Mouse (Mus musculus) urinary bladder, postnatal 36 days (tissue): ENCODE results near the gene Mettl6.

Experiments used
- DNase-seq, 2 experiments: peaks; one replicate each; pipeline ENCODE4 v3.0.0; 2022; ENCODE audit warnings: low spot score in 2 of 2, mixed read lengths in 1 of 2

Mettl6 gene

DNA sequence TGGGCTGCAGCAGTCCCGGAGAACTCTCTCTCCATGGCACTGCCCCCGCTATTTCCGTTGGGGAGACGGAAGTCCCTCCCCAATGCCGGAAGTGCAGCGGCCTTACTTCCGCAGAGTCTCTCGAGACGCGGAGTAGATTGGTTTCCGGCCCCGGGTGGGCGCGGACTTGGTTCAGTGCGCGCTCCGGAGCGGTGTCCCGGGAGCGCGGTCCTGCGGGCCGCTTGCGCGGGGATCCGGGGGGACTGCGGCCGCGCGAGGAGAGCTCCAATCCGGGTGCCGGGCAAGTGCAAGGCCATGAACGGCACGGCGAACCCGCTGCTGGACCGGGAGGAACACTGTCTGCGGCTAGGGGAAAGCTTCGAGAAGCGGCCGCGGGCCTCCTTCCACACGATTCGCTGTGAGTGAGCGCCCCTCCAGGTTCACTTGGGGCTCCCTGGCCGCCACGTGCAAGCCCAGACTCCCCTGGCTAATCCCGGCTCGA, at the start of gene Mettl6:
TSS of gene Mettl6 (minus strand) at position 66 of the 481 bp plus-strand sequence.
- DNase-seq: peak; percentile 89 to 92

GRCm38 (mm10) chr14:31543885-31544442, 49.1 kb upstream of the Mettl6 start:
- DNase-seq: no peak

DNA sequence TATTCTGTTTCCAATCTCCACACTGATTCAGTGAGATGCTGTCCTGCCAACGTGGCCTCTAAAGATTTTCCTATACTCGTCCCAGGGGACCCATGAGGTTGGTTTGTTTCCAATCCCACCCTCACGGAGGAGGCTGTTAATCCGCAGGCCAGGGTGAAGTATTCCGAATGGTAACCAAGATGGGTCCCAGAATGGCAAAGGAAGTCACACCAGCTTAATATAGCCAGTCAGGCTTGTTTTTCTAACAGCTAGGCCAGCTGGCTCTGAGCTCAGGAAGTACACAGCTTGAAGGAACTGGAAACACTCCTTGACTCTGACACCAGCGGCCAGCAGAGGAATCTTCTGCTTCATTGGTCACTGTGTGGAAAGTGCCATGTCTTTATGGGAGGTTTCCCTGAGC, 42.5 kb upstream of the Mettl6 start:
- DNase-seq: no peak

- DNase-seq: no peak
Observed at GRCm38 (mm10) chr14:31532656-31533055, 37.8 kb upstream of the Mettl6 start.

DNA sequence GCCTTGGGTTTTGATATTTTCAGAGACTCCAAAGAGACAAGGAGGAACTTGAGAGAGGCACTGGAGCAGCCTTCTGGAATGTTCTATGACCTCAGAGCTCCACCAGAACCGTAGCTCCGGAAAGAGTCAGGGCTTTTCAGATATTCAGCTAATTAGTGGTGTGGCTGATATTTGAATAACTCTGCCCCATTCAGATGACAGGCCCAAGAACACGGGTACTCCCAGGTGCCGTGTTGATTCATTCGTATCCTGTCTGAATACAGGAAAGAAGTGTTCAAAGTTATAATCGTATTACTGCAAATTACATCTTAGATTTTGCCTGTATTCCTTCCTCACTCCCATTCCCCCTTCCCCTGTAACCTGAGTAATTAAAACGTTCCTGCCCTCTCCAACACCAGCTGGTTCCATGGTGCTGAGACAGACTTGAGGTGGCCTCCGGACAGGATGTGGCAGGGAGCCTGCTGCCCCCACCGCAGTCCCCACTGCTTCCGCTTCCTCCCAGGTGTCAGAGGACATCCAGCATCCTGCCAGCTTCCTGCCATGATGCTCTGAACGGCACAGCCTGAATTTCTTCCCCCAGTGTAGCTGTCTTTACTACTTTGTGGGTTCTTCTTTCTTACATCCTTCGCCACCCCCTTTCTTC, 36.8 kb upstream of the Mettl6 start:
- no peak for DNase-seq

GRCm38 (mm10) chr14:31530847-31531246, 36.0 kb upstream of the Mettl6 start:
- DNase-seq: no peak

DNA sequence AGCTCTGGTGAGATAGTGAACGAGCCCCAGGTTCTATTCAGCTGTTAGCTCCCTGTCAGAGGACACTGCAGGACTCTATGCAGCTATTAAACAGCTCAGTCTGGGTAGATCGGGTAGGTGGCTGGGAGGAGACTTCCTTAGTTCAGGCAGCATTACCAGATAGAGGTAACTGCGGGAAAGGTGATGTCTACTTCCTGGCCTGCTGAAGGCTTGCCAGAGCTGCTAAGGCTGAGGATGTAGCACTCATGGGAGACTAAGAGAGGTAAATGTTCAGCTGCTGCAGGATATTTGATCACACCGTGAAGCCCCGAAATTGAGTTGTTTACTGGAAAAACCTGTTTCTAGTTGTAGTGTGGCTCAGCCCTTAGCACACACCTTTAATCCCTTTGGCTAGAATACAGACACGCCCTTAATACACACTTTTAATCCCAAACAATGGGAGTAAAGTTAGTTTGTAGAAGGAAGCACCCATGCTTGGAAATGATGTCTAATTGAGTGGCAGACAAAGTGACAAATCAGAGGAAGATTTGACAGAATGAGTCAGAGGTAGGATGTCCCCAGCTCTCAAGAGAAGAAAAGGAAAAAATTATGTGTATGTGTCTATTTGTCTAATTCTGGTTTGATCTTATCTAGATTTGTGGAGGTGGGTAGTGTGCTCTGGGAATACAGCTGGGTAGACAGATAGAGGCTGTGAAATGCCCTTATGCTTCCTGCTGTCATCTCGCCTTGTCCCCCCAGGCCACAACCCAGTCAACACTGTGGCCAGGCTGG, 30.4 kb upstream of the Mettl6 start:
- no peak for DNase-seq

GRCm38 (mm10) chr14:31521318-31521717, 26.5 kb upstream of the Mettl6 start:
- DNase-seq: no peak

DNA sequence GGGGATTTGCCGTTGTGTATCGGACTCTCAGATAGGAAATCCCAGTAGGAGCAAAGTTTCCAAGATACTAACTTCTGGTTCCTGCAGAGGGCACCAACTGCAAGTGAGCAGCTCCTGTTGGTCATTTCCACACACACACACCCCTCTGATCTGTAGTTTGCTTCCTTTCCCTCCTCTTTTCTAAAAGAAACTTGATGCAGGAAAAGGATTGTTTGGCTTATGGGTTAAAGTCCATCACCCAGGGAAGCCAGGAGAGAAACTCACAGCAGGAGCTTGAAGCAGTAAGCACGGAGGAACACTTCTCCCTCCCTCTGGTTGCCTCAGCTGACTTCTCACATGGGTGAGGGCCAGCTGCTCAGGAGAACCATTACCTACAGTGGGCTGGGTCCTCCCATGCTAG, 24.3 kb upstream of the Mettl6 start:
- no peak for DNase-seq

DNA sequence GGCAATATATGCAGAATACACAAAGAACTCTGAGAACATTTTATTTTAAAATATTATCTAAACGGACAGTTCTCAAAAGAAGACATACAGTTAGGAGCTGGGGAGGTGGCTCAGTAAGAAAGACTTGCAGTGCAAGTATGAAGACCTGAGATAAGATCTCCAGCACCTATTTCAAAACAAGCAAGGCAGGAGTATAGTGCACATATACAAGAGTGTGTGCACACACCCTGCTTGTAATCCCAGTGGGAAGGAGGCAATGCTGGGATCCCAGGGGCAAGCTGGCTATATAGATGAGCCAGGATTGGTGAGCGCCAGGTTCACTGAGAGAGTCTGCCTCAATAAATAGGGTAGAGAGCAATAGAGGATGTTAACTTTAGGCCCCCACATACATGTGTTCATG, 21.1 kb upstream of the Mettl6 start:
- no peak for DNase-seq

- DNase-seq: no peak
Observed at GRCm38 (mm10) chr14:31510322-31510721, 15.5 kb upstream of the Mettl6 start.

- peak in 1 of 2 experiments; percentile 27 for DNase-seq
Observed at GRCm38 (mm10) chr14:31509911-31510310, 15.1 kb upstream of the Mettl6 start.

DNA sequence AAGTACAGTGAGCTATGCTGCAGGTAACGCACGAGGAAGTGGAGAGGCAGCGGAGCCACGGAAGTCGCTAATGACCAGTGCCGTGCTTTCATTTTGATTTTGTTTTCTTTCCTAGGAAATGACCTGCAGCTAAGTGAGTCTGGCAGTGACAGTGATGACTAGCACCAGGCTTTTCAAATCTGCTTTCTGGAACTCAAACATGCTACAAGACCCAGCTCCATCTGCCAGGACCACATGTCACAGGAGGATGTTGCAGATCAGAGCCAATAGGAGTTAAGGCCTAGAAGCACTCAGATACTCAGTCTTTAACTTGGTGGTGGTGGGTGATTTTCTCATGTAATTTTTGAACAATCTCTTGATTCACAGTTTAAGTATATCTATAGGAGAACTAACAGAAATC, 11.6 kb upstream of the Mettl6 start:
- DNase-seq: no peak

GRCm38 (mm10) chr14:31503406-31503805, 8.6 kb upstream of the Mettl6 start:
- DNase-seq: no peak

DNA sequence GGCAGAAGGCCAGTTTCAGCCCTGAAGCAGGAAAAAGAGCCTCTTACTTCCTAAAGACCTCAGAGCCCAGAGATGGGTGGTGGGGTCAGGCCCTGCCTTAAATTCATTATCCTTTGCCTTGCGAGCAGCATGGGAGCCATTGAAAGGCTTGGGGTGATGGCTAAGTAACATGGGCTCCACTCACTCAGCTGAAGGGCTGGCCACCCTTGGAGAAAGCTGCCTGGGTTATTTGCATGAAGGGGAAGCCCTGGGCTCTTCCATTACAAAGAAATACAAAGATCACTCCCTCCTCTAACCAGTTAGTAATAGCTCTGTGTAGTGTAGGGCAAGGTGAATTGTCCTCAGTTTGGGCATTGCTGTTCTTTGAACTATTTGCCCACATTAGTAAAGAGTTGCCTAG, 4.7 kb upstream of the Mettl6 start:
- DNase-seq: no peak

- DNase-seq: no peak
Observed at GRCm38 (mm10) chr14:31496241-31496646, 1.4 kb upstream of the Mettl6 start.

- DNase-seq: no peak
Observed at GRCm38 (mm10) chr14:31495538-31495937, 698 bp upstream of the Mettl6 start.

DNA sequence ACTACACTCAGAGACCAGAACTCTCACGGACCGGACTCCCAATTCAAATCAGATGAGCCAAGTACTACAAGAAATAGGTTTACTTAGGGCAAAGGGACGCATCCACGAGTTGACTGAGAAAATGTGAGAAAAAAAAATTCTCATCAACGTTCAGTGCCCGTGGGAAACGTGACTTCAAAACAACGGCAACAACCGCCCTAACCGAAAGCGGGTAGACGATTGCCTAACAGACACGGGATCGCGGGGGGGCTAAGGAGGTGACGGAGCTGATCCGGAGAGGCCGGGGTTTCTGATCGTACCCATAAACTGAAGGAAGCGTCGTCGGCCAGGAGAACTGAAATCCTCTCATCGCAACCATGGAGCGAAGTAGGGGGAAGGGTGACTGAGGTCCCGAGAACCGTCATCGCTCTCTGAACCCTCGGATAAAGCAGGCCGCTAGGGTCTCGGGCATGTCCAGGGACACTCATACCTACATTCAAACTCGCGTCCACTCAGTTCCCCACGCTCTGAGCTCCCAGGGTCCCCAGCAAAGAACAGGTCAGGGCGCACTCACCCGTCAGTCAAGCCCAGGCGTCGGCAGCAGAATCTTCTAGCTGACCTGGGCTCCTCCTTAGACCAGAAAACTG, 378 bp downstream of the Mettl6 start, which contains the start of gene Eaf1:
TSS of gene Eaf1 (plus strand) at position 51 of the 626 bp plus-strand sequence.
- DNase-seq: peak in 1 of 2 experiments; percentile 42

GRCm38 (mm10) chr14:31493901-31494300, 939 bp downstream of the Mettl6 start:
- DNase-seq: no peak

- no peak for DNase-seq
Observed at GRCm38 (mm10) chr14:31488055-31488454, 6.8 kb downstream of the Mettl6 start.

DNA sequence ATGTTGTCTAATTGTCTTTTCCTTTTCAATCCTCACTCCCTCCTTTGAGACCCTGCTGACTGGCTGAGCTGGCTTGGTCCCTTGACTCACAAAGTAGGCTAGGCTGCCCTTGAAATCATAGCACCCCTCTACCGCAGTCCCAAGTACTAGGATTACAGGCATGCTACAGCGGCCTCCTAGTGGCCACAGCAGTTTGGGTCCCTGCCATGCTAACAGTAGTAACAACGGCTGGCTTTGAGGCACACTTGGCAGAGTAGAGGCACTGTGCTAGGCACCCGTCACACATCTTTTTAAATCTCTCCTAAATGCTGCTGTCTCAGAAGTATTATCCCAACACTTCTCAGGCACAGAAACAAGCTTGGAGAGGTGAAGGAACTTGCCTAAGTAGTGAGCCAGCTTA, 8.4 kb downstream of the Mettl6 start:
- DNase-seq: no peak

DNA sequence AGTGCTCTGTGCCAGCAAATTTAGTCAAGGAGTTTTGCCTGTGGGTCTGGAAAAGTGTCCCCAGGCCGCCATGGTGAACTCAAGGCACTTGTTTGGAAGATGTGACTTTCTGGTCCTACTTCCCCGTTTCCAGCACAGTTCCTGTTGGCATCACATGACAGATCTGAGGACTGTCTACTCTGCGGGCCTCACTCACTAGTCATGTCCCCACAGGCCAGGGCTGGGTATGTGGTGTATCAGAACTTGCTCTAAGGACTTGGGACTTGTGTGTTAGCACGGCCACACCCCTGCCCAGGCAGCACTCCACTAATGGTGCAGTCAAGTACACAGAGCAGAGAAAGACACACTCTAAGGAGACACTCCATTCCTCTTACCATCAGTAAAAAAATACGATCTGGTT, 12.4 kb downstream of the Mettl6 start:
- no peak for DNase-seq
